Mouse (Mus musculus): ENCODE measurements at regions not wholly inside any gene's neighbourhood (a gene's known extent, or its start where the extent isn't known, plus 50 kb on each side); places are given as distances from the start of the nearest gene placed in this dataset.

DNA sequence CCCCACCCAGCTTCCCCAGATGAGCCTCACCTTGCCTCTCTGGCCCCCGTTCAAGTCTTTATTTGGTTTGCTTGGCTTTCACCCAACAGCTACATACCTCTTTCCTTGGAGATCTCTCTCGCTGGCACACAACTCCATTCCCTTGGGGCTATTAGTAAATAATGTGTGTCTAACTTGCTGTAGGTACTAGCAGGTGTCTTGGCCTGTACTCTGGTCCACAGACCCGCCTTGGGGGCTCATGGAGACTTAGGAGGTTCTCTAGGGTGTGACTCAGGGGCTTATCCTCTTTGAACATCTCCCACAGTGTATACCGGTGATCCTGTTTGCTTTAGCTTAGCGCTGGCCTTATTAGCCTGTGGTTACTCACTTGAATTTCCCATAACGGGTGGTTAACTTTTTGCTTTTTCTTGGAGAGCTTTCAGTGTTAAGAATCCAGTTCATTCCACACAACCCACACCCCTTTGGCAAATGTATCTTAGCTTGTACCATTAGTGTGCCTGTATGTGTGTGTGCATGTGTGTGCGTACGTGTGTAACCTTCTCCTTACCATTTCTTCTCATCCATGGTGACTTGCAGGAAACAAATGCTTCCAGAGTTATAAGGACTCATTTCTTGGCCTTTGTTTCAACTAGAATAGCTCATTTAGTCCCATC lies 67.3 kb upstream of the Map4k3 start:
- no peak for TF ChIP-seq MXI1 (IDR thresholded peaks at IDR 0.05; ENCODE audit: low read depth, low read length)
- no peak for TF ChIP-seq MAFK (IDR thresholded peaks at IDR 0.05; ENCODE audit: insufficient replicate concordance, low read length)
- no peak for TF ChIP-seq CTCF (conservative IDR thresholded peaks at IDR 0.05 in 1 of 2, IDR thresholded peaks at IDR 0.05 in 1 of 2; ENCODE audit: low read depth in 2 of 2, low read length in 2 of 2)
- TF ChIP-seq EP300 (IDR thresholded peaks at IDR 0.05; ENCODE audit: low read length), result no peak
- no peak for TF ChIP-seq USF2 (conservative IDR thresholded peaks at IDR 0.05; ENCODE audit: low read depth, low read length)
- TF ChIP-seq SMC3 (IDR thresholded peaks at IDR 0.05; ENCODE audit: low read depth, low read length), result no peak
- TF ChIP-seq ZKSCAN1 (IDR thresholded peaks at IDR 0.05; ENCODE audit: borderline replicate concordance, low read depth, low read length), result no peak
- TF ChIP-seq ZMIZ1 (IDR thresholded peaks at IDR 0.05; ENCODE audit: low read depth, low read length), result no peak
- no peak for TF ChIP-seq CHD1 (IDR thresholded peaks at IDR 0.05; ENCODE audit: low read depth, low read length)
- no peak for TF ChIP-seq ZC3H11A (IDR thresholded peaks at IDR 0.05; ENCODE audit: low read depth, low read length)
- no peak for TF ChIP-seq POLR2A (IDR thresholded peaks at IDR 0.05; ENCODE audit: low read depth, low read length)
- no peak for TF ChIP-seq UBTF (IDR thresholded peaks at IDR 0.05; ENCODE audit: low read depth, low read length)

All from CH12.LX (cell line).